Mouse (Mus musculus): ENCODE data around the gene Sdr9c7. TPM values are rescaled to one million over a fixed set of nuclear protein-coding genes. Genes with fewer than 3 reads are reported as not detected.

The Sdr9c7 gene
- polyA plus RNA-seq, 1 experiment from 2014 or later: 16.4 TPM

- ATAC-seq (ENCODE audit: insufficient number of reproducible peaks, low FRiP score, low TSS enrichment, low read depth): 0 out of 2 replicates have a peak, but pooled peaks have one; percentile 30
- no peak overlapping the region for H3K4me3 ChIP-seq
- no peak overlapping the region for H3K27ac ChIP-seq
- H3K9ac ChIP-seq: no peak overlapping the region
- 22% methylated on average over 5 of the region's 5 CpGs for WGBS
- no peaks in the 10 kb centered on the region for H3K9me3 ChIP-seq
- no peak overlapping the region for H3K4me2 ChIP-seq
- H3K36me3 ChIP-seq: no peaks in the 10 kb centered on the region
- 0 out of 2 replicates have a peak, but pooled peaks cover 2% of the 10 kb centered on the region for H3K4me1 ChIP-seq
- no peaks in the 10 kb centered on the region for H3K27me3 ChIP-seq
These were observed 47.2 kb downstream of the Sdr9c7 start for GRCm38 (mm10) chr10:127945432-127946064.

GRCm38 (mm10) chr10:127949596-127950130, 51.3 kb downstream of the Sdr9c7 start:
- ATAC-seq (ENCODE audit: insufficient number of reproducible peaks, low FRiP score, low TSS enrichment, low read depth): no peak
- no peaks in the 10 kb centered on the region for H3K36me3 ChIP-seq
- no peak overlapping the region for H3K27ac ChIP-seq
- H3K4me3 ChIP-seq: no peak overlapping the region
- no peak overlapping the region for H3K9ac ChIP-seq
- no peak overlapping the region for H3K4me2 ChIP-seq
- no peaks in the 10 kb centered on the region for H3K9me3 ChIP-seq
- 0 out of 2 replicates have a peak, but pooled peaks cover 2% of the 10 kb centered on the region for H3K4me1 ChIP-seq
- 81% methylated on average over 4 of the region's 4 CpGs for WGBS
- no peaks in the 10 kb centered on the region for H3K27me3 ChIP-seq

GRCm38 (mm10) chr10:127951390-127951789, 53.1 kb downstream of the Sdr9c7 start:
- ATAC-seq (ENCODE audit: insufficient number of reproducible peaks, low FRiP score, low TSS enrichment, low read depth): no peak
- no peaks in the 10 kb centered on the region for H3K27me3 ChIP-seq
- WGBS: 80% methylated on average over 9 of the region's 9 CpGs
- H3K9me3 ChIP-seq: no peaks in the 10 kb centered on the region
- no peaks in the 10 kb centered on the region for H3K4me1 ChIP-seq
- H3K27ac ChIP-seq: no peak overlapping the region
- no peaks in the 10 kb centered on the region for H3K36me3 ChIP-seq
- H3K4me3 ChIP-seq: no peak overlapping the region
- no peak overlapping the region for H3K9ac ChIP-seq
- no peak overlapping the region for H3K4me2 ChIP-seq

DNA sequence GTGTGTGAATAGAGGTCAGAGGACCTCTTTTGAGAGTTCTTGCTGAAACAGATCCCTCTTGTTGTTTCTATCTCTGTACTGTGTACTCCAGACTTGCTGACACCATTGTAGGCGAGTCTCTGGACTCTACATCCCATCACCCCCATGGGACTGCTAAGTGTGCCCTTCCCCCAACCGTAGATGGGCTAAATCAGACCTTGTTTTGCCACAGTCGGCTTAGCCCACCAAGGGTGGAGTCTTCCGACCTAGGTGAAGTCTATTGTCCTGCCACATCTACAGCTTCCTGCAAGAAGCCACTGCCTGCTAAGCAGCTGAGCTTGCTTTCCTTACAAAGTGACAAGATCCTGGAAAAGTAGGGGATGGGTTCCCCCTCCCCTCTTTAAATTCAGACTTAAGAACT, 53.5 kb downstream of the Sdr9c7 start:
- ATAC-seq (ENCODE audit: insufficient number of reproducible peaks, low FRiP score, low TSS enrichment, low read depth): no peak
- 83% methylated on average over 4 of the region's 4 CpGs for WGBS
- no peak overlapping the region for H3K4me3 ChIP-seq

GRCm38 (mm10) chr10:127955034-127955433, 56.7 kb downstream of the Sdr9c7 start:
- H3K9me3 ChIP-seq: no peaks in the 10 kb centered on the region
- H3K36me3 ChIP-seq: no peaks in the 10 kb centered on the region
- no peak for ATAC-seq (ENCODE audit: insufficient number of reproducible peaks, low FRiP score, low TSS enrichment, low read depth)
- H3K9ac ChIP-seq: no peak overlapping the region
- H3K27ac ChIP-seq: no peak overlapping the region
- H3K4me1 ChIP-seq: no peaks in the 10 kb centered on the region
- WGBS: 65% methylated on average over 4 of the region's 4 CpGs
- no peak overlapping the region for H3K4me3 ChIP-seq
- no peak overlapping the region for H3K4me2 ChIP-seq
- no peaks in the 10 kb centered on the region for H3K27me3 ChIP-seq

More for the DNA sequence above, 53.5 kb downstream of the Sdr9c7 start:
- Histone ChIP-seq H3K9ac (no peak overlapping the region), H3K27ac (no peak overlapping the region), H3K4me1 (no peaks in the 10 kb centered on the region), H3K9me3 (no peaks in the 10 kb centered on the region), H3K36me3 (no peaks in the 10 kb centered on the region), H3K27me3 (no peaks in the 10 kb centered on the region), H3K4me2 (no peak overlapping the region)

- no peak overlapping the region for H3K4me2 ChIP-seq
- no peak for ATAC-seq (ENCODE audit: insufficient number of reproducible peaks, low FRiP score, low TSS enrichment, low read depth)
These were observed 58.0 kb downstream of the Sdr9c7 start for GRCm38 (mm10) chr10:127956168-127956816.

GRCm38 (mm10) chr10:127959161-127959679, 60.9 kb downstream of the Sdr9c7 start:
- Histone ChIP-seq H3K27me3 (no peaks in the 10 kb centered on the region), H3K4me3 (no peak overlapping the region), H3K4me2 (no peak overlapping the region), H3K27ac (no peak overlapping the region), H3K9me3 (no peaks in the 10 kb centered on the region), H3K9ac (no peak overlapping the region), H3K36me3 (no peaks in the 10 kb centered on the region), H3K4me1 (no peaks in the 10 kb centered on the region)
- no peak for ATAC-seq (ENCODE audit: insufficient number of reproducible peaks, low FRiP score, low TSS enrichment, low read depth)
- 90% methylated on average over 7 of the region's 7 CpGs for WGBS

More at GRCm38 (mm10) chr10:127956168-127956816, 58.0 kb downstream of the Sdr9c7 start:
- Histone ChIP-seq H3K4me3 (no peak overlapping the region), H3K27me3 (no peaks in the 10 kb centered on the region), H3K4me1 (no peaks in the 10 kb centered on the region), H3K27ac (no peak overlapping the region), H3K9ac (no peak overlapping the region), H3K36me3 (no peaks in the 10 kb centered on the region), H3K9me3 (no peaks in the 10 kb centered on the region)
- 53% methylated on average over 16 of the region's 16 CpGs for WGBS

Other genes with a start within 250 kb of the Sdr9c7 start
- 8.3 and 8.5 TPM in 2 replicates for gene Nemp1, start 231.6 kb upstream of the Sdr9c7 start, polyA plus RNA-seq (2015; fragmentation: Nextera tagmentation; extraction: Ambion mirVana)
- 23.7 and 24.4 TPM in 2 replicates for gene Nab2, start 229.9 kb upstream of the Sdr9c7 start, polyA plus RNA-seq (2015; fragmentation: Nextera tagmentation; extraction: Ambion mirVana)
- gene Myo1a, start 193.3 kb upstream of the Sdr9c7 start, polyA plus RNA-seq (2015; fragmentation: Nextera tagmentation; extraction: Ambion mirVana): 0.24 and 0.37 TPM in 2 replicates
- gene Tac2, start 174.0 kb upstream of the Sdr9c7 start, polyA plus RNA-seq (2015; fragmentation: Nextera tagmentation; extraction: Ambion mirVana): 0.31 and 0.53 TPM in 2 replicates
- 2.4 and 2.8 TPM in 2 replicates for gene Zbtb39, start 159.0 kb upstream of the Sdr9c7 start, polyA plus RNA-seq (2015; fragmentation: Nextera tagmentation; extraction: Ambion mirVana)
- gene Gpr182, start 146.8 kb upstream of the Sdr9c7 start, polyA plus RNA-seq (2015; fragmentation: Nextera tagmentation; extraction: Ambion mirVana): 1.4 and 1.6 TPM in 2 replicates
- gene Rdh1, start 138.8 kb upstream of the Sdr9c7 start, polyA plus RNA-seq (2015; fragmentation: Nextera tagmentation; extraction: Ambion mirVana): 0.64 and 0.71 TPM in 2 replicates
- gene Rdh16f1, start 138.7 kb upstream of the Sdr9c7 start, polyA plus RNA-seq (2015; fragmentation: Nextera tagmentation; extraction: Ambion mirVana): 2.6 and 3.8 TPM in 2 replicates
- not detected in 2 replicates for gene Rdh9, start 122.1 kb upstream of the Sdr9c7 start, polyA plus RNA-seq (2015; fragmentation: Nextera tagmentation; extraction: Ambion mirVana)
- gene Rdh16, start 97.4 kb upstream of the Sdr9c7 start, polyA plus RNA-seq (2015; fragmentation: Nextera tagmentation; extraction: Ambion mirVana): 0.04 TPM in 1 of 2 replicates, not detected in the other
- not detected in 2 replicates for gene Rdh19, start 48.6 kb upstream of the Sdr9c7 start, polyA plus RNA-seq (2015; fragmentation: Nextera tagmentation; extraction: Ambion mirVana)
- not detected in 2 replicates for gene Rdh16f2, start 32.0 kb upstream of the Sdr9c7 start, polyA plus RNA-seq (2015; fragmentation: Nextera tagmentation; extraction: Ambion mirVana)
- gene Rdh7, start 9.7 kb upstream of the Sdr9c7 start, polyA plus RNA-seq (2015; fragmentation: Nextera tagmentation; extraction: Ambion mirVana): not detected in 2 replicates
- gene Hsd17b6, start 109.1 kb downstream of the Sdr9c7 start, polyA plus RNA-seq (2015; fragmentation: Nextera tagmentation; extraction: Ambion mirVana): not detected in 2 replicates
- 63.7 and 71.9 TPM in 2 replicates for gene Prim1, start 116.7 kb downstream of the Sdr9c7 start, polyA plus RNA-seq (2015; fragmentation: Nextera tagmentation; extraction: Ambion mirVana)
- 697 and 704 TPM in 2 replicates for gene Naca, start 137.1 kb downstream of the Sdr9c7 start, polyA plus RNA-seq (2015; fragmentation: Nextera tagmentation; extraction: Ambion mirVana)
- 402 and 459 TPM in 2 replicates for gene Ptges3, start 160.4 kb downstream of the Sdr9c7 start, polyA plus RNA-seq (2015; fragmentation: Nextera tagmentation; extraction: Ambion mirVana)
- 1,886 and 2,113 TPM in 2 replicates for gene Atp5b, start 184.8 kb downstream of the Sdr9c7 start, polyA plus RNA-seq (2015; fragmentation: Nextera tagmentation; extraction: Ambion mirVana)
- 10.4 TPM in 2 replicates for gene Baz2a, start 193.1 kb downstream of the Sdr9c7 start, polyA plus RNA-seq (2015; fragmentation: Nextera tagmentation; extraction: Ambion mirVana)

Measured in limb, embryonic 15.5 days (tissue).